Mouse (Mus musculus): ENCODE results near the gene Sars2. TPM values are rescaled to one million over a fixed set of nuclear protein-coding genes. Genes with fewer than 3 reads are reported as not detected.

The Sars2 gene
- polyA plus RNA-seq, 1 experiment: 10.5 TPM

DNA sequence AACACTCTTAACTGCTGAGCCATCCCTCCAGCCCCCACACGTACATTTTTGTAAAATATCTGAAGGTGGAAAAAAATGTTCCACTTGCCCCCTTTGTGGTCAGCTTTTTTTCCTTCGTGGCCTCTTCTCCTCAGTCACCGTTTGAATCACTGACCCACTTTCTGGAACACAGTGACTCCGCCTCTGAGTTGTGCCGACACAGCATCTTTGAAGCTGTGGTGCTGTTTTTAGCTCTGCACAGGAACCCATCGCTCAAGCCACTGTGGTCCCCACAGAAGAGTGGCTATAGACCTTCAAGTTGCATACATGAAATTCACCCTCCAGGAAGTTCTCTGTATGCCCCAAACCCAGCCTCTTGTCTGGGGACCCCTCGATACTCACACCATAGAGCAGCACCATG, 39.1 kb downstream of the Sars2 start:
- Histone ChIP-seq H3K36me3 (ENCODE audit: control insufficient read depth, insufficient read depth) (peaks cover 8% of the 10 kb centered on the region), H3K27me3 (ENCODE audit: control insufficient read depth, insufficient read depth, insufficient read length) (no peaks in the 10 kb centered on the region), H3K4me2 (ENCODE audit: low read depth) (no peak overlapping the region), H3K4me3 (no peak overlapping the region), H3K79me2 (ENCODE audit: control insufficient read depth, insufficient read depth) (no peaks in the 10 kb centered on the region), H3ac (ENCODE audit: control insufficient read depth, insufficient read length) (no peak overlapping the region)
- TF ChIP-seq USF1 (IDR thresholded peaks at IDR 0.05; ENCODE audit: low read depth) (no peak), TCF3 (IDR thresholded peaks at IDR 0.05; ENCODE audit: insufficient read length, low read depth) (no peak), MYOD1 (IDR thresholded peaks at IDR 0.05; ENCODE audit: control insufficient read depth in 1 of 3, insufficient read length in 2 of 3, low read depth in 2 of 3) (no peak), POLR2A (IDR thresholded peaks at IDR 0.05; ENCODE audit: insufficient read length, low read depth) (no peak), REST (IDR thresholded peaks at IDR 0.05; ENCODE audit: insufficient read depth, insufficient read length) (no peak), E2F4 (IDR thresholded peaks at IDR 0.05; ENCODE audit: insufficient read depth) (no peak), SRF (IDR thresholded peaks at IDR 0.05; ENCODE audit: control insufficient read depth, insufficient read length, low read depth) (no peak), TCF12 (IDR thresholded peaks at IDR 0.05; ENCODE audit: insufficient read depth, poor library complexity, severe bottlenecking) (no peak), CEBPB (IDR thresholded peaks at IDR 0.05; ENCODE audit: insufficient read depth, poor library complexity, severe bottlenecking) (no peak), MYOG (IDR thresholded peaks at IDR 0.05; ENCODE audit: control insufficient read depth in 1 of 3, insufficient read depth in 1 of 3, insufficient read length in 2 of 3, low read depth in 2 of 3) (no peak), MAX (IDR thresholded peaks at IDR 0.05; ENCODE audit: low read depth) (no peak), POLR2AphosphoS2 (IDR thresholded peaks at IDR 0.05; ENCODE audit: insufficient read length, low read depth) (no peak)

DNA sequence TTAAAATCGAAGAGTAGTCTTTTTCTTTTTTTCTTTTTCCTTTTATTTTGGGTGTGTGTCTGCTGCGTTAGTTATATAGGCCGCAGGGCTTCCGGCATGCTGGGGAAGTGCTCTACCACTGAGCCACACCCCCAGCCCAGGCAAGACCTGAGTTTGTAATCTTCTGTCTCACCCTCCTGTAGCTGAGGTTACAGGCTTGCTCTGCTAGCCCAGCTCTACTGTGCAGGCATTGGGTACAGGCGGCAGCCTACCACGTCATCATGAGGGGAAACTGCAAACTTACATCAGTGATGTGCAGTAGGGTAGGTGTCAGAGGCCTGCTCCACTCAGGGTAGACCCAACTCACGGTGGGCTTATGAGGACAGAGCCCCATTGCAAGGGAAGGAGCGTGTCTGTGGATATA, 39.5 kb downstream of the Sars2 start:
- H3K4me3 ChIP-seq: no peak overlapping the region
- H3K79me2 ChIP-seq (ENCODE audit: control insufficient read depth, insufficient read depth): no peaks in the 10 kb centered on the region
- H3K27me3 ChIP-seq (ENCODE audit: control insufficient read depth, insufficient read depth, insufficient read length): no peaks in the 10 kb centered on the region
- TF ChIP-seq REST (IDR thresholded peaks at IDR 0.05; ENCODE audit: insufficient read depth, insufficient read length) (no peak), SRF (IDR thresholded peaks at IDR 0.05; ENCODE audit: control insufficient read depth, insufficient read length, low read depth) (no peak), MAX (IDR thresholded peaks at IDR 0.05; ENCODE audit: low read depth) (no peak), TCF12 (IDR thresholded peaks at IDR 0.05; ENCODE audit: insufficient read depth, poor library complexity, severe bottlenecking) (no peak)
- no peak overlapping the region for H3K4me2 ChIP-seq (ENCODE audit: low read depth)
- peaks cover 8% of the 10 kb centered on the region for H3K36me3 ChIP-seq (ENCODE audit: control insufficient read depth, insufficient read depth)
- H3ac ChIP-seq (ENCODE audit: control insufficient read depth, insufficient read length): no peak overlapping the region

DNA sequence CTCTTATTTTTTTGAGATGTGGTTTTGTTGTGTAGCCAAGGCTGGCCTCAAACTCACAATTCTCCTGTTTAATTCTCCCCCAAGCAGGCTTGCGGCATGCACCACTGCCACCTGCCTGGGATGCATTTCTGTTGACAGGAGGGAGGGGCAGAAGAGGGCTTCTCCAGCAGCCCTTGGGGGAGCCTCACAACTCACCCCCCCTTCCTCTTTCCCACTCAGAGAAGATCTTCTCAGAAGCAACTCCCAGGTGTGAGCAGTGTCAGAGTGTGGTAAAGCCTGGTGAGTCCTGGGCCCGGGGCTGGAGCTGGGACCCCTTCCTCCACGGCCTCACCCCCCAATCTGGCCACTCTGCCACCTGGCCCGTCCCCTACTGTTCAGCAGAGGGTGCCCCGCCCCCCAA, 43.4 kb downstream of the Sars2 start:
- TF ChIP-seq POLR2A (IDR thresholded peaks at IDR 0.05; ENCODE audit: insufficient read length, low read depth) (no peak), USF1 (IDR thresholded peaks at IDR 0.05; ENCODE audit: low read depth) (no peak), MAX (IDR thresholded peaks at IDR 0.05; ENCODE audit: low read depth) (no peak), POLR2AphosphoS2 (IDR thresholded peaks at IDR 0.05; ENCODE audit: insufficient read length, low read depth) (no peak), SRF (IDR thresholded peaks at IDR 0.05; ENCODE audit: control insufficient read depth, insufficient read length, low read depth) (no peak), TCF12 (IDR thresholded peaks at IDR 0.05; ENCODE audit: insufficient read depth, poor library complexity, severe bottlenecking) (no peak), E2F4 (IDR thresholded peaks at IDR 0.05; ENCODE audit: insufficient read depth) (no peak), MYOD1 (IDR thresholded peaks at IDR 0.05; ENCODE audit: control insufficient read depth in 1 of 3, insufficient read length in 2 of 3, low read depth in 2 of 3) (no peak)
- H3K27me3 ChIP-seq (ENCODE audit: control insufficient read depth, insufficient read depth, insufficient read length): no peaks in the 10 kb centered on the region
- H3ac ChIP-seq (ENCODE audit: control insufficient read depth, insufficient read length): no peak overlapping the region
- no peaks in the 10 kb centered on the region for H3K36me3 ChIP-seq (ENCODE audit: control insufficient read depth, insufficient read depth)
- no peaks in the 10 kb centered on the region for H3K79me2 ChIP-seq (ENCODE audit: control insufficient read depth, insufficient read depth)
- no peak overlapping the region for H3K4me3 ChIP-seq
- H3K4me2 ChIP-seq (ENCODE audit: low read depth): no peak overlapping the region

DNA sequence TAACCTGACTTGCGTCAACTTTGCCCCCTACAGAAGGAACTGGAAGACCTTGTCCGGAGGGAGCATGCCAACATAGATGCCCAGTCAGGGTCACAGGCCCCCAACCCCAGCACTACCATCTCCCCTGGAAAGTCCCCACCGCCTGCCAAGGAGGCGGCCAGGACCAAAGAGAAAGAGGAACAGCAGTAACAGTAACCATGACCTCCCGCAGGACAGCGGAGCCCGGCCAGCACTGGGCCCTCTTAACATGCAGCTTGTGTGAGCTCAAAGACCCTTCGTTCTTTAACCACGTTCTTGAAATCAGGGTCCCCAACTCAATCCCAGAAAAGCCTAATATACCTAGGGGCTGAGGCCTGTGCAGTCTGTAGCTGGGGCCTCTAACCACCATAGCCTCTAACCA, 46.1 kb downstream of the Sars2 start:
- Histone ChIP-seq H3ac (ENCODE audit: control insufficient read depth, insufficient read length) (no peak overlapping the region), H3K4me3 (no peak overlapping the region), H3K27me3 (ENCODE audit: control insufficient read depth, insufficient read depth, insufficient read length) (no peaks in the 10 kb centered on the region), H3K79me2 (ENCODE audit: control insufficient read depth, insufficient read depth) (no peaks in the 10 kb centered on the region), H3K4me2 (ENCODE audit: low read depth) (no peak overlapping the region), H3K36me3 (ENCODE audit: control insufficient read depth, insufficient read depth) (no peaks in the 10 kb centered on the region)
- TF ChIP-seq MYOD1 (IDR thresholded peaks at IDR 0.05; ENCODE audit: control insufficient read depth in 1 of 3, insufficient read length in 2 of 3, low read depth in 2 of 3) (no peak), E2F4 (IDR thresholded peaks at IDR 0.05; ENCODE audit: insufficient read depth) (no peak), TCF3 (IDR thresholded peaks at IDR 0.05; ENCODE audit: insufficient read length, low read depth) (no peak), TCF12 (IDR thresholded peaks at IDR 0.05; ENCODE audit: insufficient read depth, poor library complexity, severe bottlenecking) (no peak), MYOG (IDR thresholded peaks at IDR 0.05; ENCODE audit: control insufficient read depth in 1 of 3, insufficient read depth in 1 of 3, insufficient read length in 2 of 3, low read depth in 2 of 3) (no peak), CEBPB (IDR thresholded peaks at IDR 0.05; ENCODE audit: insufficient read depth, poor library complexity, severe bottlenecking) (no peak), POLR2AphosphoS2 (IDR thresholded peaks at IDR 0.05; ENCODE audit: insufficient read length, low read depth) (no peak), REST (IDR thresholded peaks at IDR 0.05; ENCODE audit: insufficient read depth, insufficient read length) (no peak), MAX (IDR thresholded peaks at IDR 0.05; ENCODE audit: low read depth) (no peak), USF1 (IDR thresholded peaks at IDR 0.05; ENCODE audit: low read depth) (no peak), SRF (IDR thresholded peaks at IDR 0.05; ENCODE audit: control insufficient read depth, insufficient read length, low read depth) (no peak), POLR2A (IDR thresholded peaks at IDR 0.05; ENCODE audit: insufficient read length, low read depth) (no peak)

Measured in myocyte (in vitro differentiated cells).